ENCODE assay signal across 7 mouse cellular contexts in the genomic region with DNA sequence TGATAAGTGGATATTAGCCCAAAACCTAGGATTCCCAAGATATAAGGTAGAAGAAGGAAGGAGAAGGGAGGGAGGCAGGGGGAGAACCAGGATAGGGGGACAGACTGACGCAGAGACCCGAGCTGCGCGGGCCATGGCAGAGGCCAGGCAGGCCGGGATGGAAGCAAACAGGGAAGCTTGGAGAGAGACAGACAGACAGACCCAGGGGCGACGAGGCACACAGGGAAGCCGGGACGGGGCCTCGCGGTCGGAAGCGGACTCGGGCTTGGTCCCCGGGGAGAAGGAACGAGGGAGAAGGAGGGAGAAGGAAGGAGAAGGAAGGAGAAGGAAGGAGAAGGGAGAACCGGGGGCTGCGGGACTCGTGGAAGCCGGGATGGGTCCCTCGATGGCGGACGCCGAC. TPM values are rescaled to one million over a fixed set of nuclear protein-coding genes. Genes with fewer than 3 reads are reported as not detected.
DNase-seq lines count a peak whose midpoint lies in the region; ATAC-seq and TF ChIP-seq lines count a peak whose summit lies in the region.
"Not testable (repeated sequence)": the region's sequence is repeated elsewhere in the genome, so short reads cannot be mapped to it uniquely, and the experiment has no call there.

No protein-coding gene starts in this region.

- H3K9ac ChIP-seq in embryonic facial prominence, embryonic 14.5 days (ENCODE audit: low read depth, low read length): peak overlapping the region; percentile 56
- peak overlapping the region; percentile 24 for H3K9ac ChIP-seq in heart, embryonic 13.5 days
- H3K9ac ChIP-seq in midbrain, embryonic 11.5 days (ENCODE audit: low read length): peak overlapping the region; percentile 3; the same call in 1 of the 2 replicates

- peak overlapping the region; percentile 74 for H3K27ac ChIP-seq in embryonic facial prominence, embryonic 14.5 days (replicated peaks; ENCODE audit: low read depth, low read length)
- peak overlapping the region; percentile 1 for H3K27ac ChIP-seq in heart, embryonic 13.5 days (replicated peaks)
- peak overlapping the region; percentile 49; the same call in 1 of the 2 replicates for H3K27ac ChIP-seq in kidney, adult 2 months (ENCODE audit: insufficient read depth, low read depth, low read length)
- not testable (repeated sequence) for H3K27ac ChIP-seq in midbrain, embryonic 11.5 days (ENCODE audit: low read depth, low read length)

- TF ChIP-seq CTCF in kidney, adult 2 months (conservative IDR thresholded peaks at IDR 0.05; ENCODE audit: insufficient read depth, insufficient read length, low read depth, low read length): not testable (repeated sequence)

- H3K36me3 ChIP-seq in embryonic facial prominence, embryonic 14.5 days (ENCODE audit: control insufficient read depth, insufficient read depth, low read length); heart, embryonic 13.5 days; kidney, adult 2 months (ENCODE audit: control insufficient read depth, insufficient read depth, low read length); midbrain, embryonic 11.5 days (ENCODE audit: control insufficient read depth, insufficient read depth, low read length): not testable (repeated sequence)

- H3K4me1 ChIP-seq in embryonic facial prominence, embryonic 14.5 days (ENCODE audit: control insufficient read depth, insufficient read depth, low read length); heart, embryonic 13.5 days; kidney, adult 2 months (ENCODE audit: control insufficient read depth, insufficient read depth, low read length); midbrain, embryonic 11.5 days (ENCODE audit: control insufficient read depth, insufficient read depth, low read length): not testable (repeated sequence)

- peak overlapping the region; percentile 42 for H3K4me2 ChIP-seq in embryonic facial prominence, embryonic 14.5 days (ENCODE audit: low read depth, low read length)
- H3K4me2 ChIP-seq in heart, embryonic 13.5 days: peak overlapping the region; percentile 43
- H3K4me2 ChIP-seq in midbrain, embryonic 11.5 days: peak overlapping the region; percentile 19; the same call in 1 of the 2 replicates

- peak; percentile 50 for DNase-seq in adrenal gland, postnatal 10 days
- DNase-seq in embryonic facial prominence, embryonic 14.5 days (ENCODE audit: low spot score): peak; percentile 56
- not testable (repeated sequence) for DNase-seq in kidney, adult 2 months
- peak; percentile 22 for DNase-seq in liver
- DNase-seq in midbrain, embryonic 11.5 days (ENCODE audit: low spot score, missing footprints): peak; percentile 88
- peak; percentile 63 for DNase-seq in retina, postnatal 7 days (ENCODE audit: low read depth, low spot score)

- H3K9me3 ChIP-seq in embryonic facial prominence, embryonic 14.5 days (ENCODE audit: control insufficient read depth, low read length); heart, embryonic 13.5 days; midbrain, embryonic 11.5 days (ENCODE audit: control insufficient read depth, low read length): not testable (repeated sequence)

- H3K27me3 ChIP-seq in embryonic facial prominence, embryonic 14.5 days (replicated peaks; ENCODE audit: control insufficient read depth, insufficient read depth, low read length); heart, embryonic 13.5 days (replicated peaks); kidney, adult 2 months (replicated peaks; ENCODE audit: control insufficient read depth, insufficient read depth, low read length); midbrain, embryonic 11.5 days (ENCODE audit: control insufficient read depth, insufficient read depth, low read length): not testable (repeated sequence)

- TF ChIP-seq POLR2A in kidney, adult 2 months (IDR thresholded peaks at IDR 0.05; ENCODE audit: low read depth, low read length): not testable (repeated sequence)

- WGBS in embryonic facial prominence, embryonic 14.5 days: 46% methylated on average over 24 of the region's 24 CpGs
- 59% methylated on average over 24 of the region's 24 CpGs for WGBS in heart, embryonic 13.5 days
- 36% methylated on average over 24 of the region's 24 CpGs for WGBS in kidney, adult 2 months
- 55% methylated on average over 24 of the region's 24 CpGs for WGBS in midbrain, embryonic 11.5 days

- ATAC-seq in embryonic facial prominence, embryonic 14.5 days (ENCODE audit: low read depth); midbrain, embryonic 11.5 days (ENCODE audit: low FRiP score): not testable (repeated sequence)
- ATAC-seq in heart, embryonic 13.5 days (ENCODE audit: extremely low read depth, insufficient number of reproducible peaks, low FRiP score, low TSS enrichment): peak; percentile 29; the same call in 1 of the 2 replicates

- H3K4me3 ChIP-seq in embryonic facial prominence, embryonic 14.5 days (ENCODE audit: low read depth, low read length): peak overlapping the region; percentile 37
- H3K4me3 ChIP-seq in heart, embryonic 13.5 days: peak overlapping the region; percentile 41
- peak overlapping the region; percentile 63 for H3K4me3 ChIP-seq in kidney, adult 2 months (ENCODE audit: insufficient read depth, low read depth, low read length)
- H3K4me3 ChIP-seq in midbrain, embryonic 11.5 days (ENCODE audit: low read depth, low read length): peak overlapping the region; percentile 12; the same call in 1 of the 2 replicates

RNA-seq across cellular contexts. Expression of gene Gm45844, which starts 0.5 kb away (rescaled TPM):
- 1 to 10 TPM; 2.5 to 4.2 TPM for total RNA-seq in adrenal gland, postnatal 10 days (2021)
- polyA plus RNA-seq in embryonic facial prominence, embryonic 14.5 days (2014; fragmentation: Nextera tagmentation; extraction: Ambion mirVana): 3.7 and 5.0 TPM in 2 replicates
- polyA plus RNA-seq in heart, embryonic 13.5 days (2015; fragmentation: Nextera tagmentation; extraction: Ambion mirVana): 0.84 and 2.1 TPM in 2 replicates
- polyA plus RNA-seq in kidney, adult 2 months (2012; rRNA removed): 2.4 and 2.6 TPM in 2 replicates
- polyA plus RNA-seq in midbrain, embryonic 11.5 days (2014; fragmentation: Nextera tagmentation; extraction: Ambion mirVana): 2.5 and 3.6 TPM in 2 replicates

RNA-seq across cellular contexts. Expression of gene Clcn4, which starts 23.1 kb away (rescaled TPM):
- total RNA-seq in adrenal gland, postnatal 10 days (2021): 10 to 100 TPM; 40.3 to 45.7 TPM
- polyA plus RNA-seq in embryonic facial prominence, embryonic 14.5 days (2014; fragmentation: Nextera tagmentation; extraction: Ambion mirVana): 49.5 and 50.7 TPM in 2 replicates
- 41.7 and 43.9 TPM in 2 replicates for polyA plus RNA-seq in heart, embryonic 13.5 days (2015; fragmentation: Nextera tagmentation; extraction: Ambion mirVana)
- 33.5 and 35.6 TPM in 2 replicates for polyA plus RNA-seq in kidney, adult 2 months (2012; rRNA removed)
- 56.7 and 57.0 TPM in 2 replicates for polyA plus RNA-seq in midbrain, embryonic 11.5 days (2014; fragmentation: Nextera tagmentation; extraction: Ambion mirVana)

RNA-seq across cellular contexts. Expression of gene Vmn2r29, which starts 30.4 kb away (rescaled TPM):
- under 1 TPM; 0.27 to 0.91 TPM for total RNA-seq in adrenal gland, postnatal 10 days (2021)
- polyA plus RNA-seq in embryonic facial prominence, embryonic 14.5 days (2014; fragmentation: Nextera tagmentation; extraction: Ambion mirVana): 0.97 and 1.1 TPM in 2 replicates
- polyA plus RNA-seq in heart, embryonic 13.5 days (2015; fragmentation: Nextera tagmentation; extraction: Ambion mirVana): 0.07 TPM in 1 of 2 replicates, not detected in the other
- polyA plus RNA-seq in kidney, adult 2 months (2012; rRNA removed): 0.46 and 1.1 TPM in 2 replicates
- 0.37 TPM in 1 of 2 replicates, not detected in the other for polyA plus RNA-seq in midbrain, embryonic 11.5 days (2014; fragmentation: Nextera tagmentation; extraction: Ambion mirVana)

RNA-seq across cellular contexts. Expression of gene Vmn2r30, which starts 59.9 kb away (rescaled TPM):
- under 1 TPM; 0.15 to 0.36 TPM for total RNA-seq in adrenal gland, postnatal 10 days (2021)
- not detected in 2 replicates for polyA plus RNA-seq in embryonic facial prominence, embryonic 14.5 days (2014; fragmentation: Nextera tagmentation; extraction: Ambion mirVana)
- polyA plus RNA-seq in heart, embryonic 13.5 days (2015; fragmentation: Nextera tagmentation; extraction: Ambion mirVana): not detected in 2 replicates
- not detected in 2 replicates for polyA plus RNA-seq in kidney, adult 2 months (2012; rRNA removed)
- polyA plus RNA-seq in midbrain, embryonic 11.5 days (2014; fragmentation: Nextera tagmentation; extraction: Ambion mirVana): not detected in 2 replicates

Comparison
In these comparisons a context has a peak if more than half of its experiments do, and no peak if none do; other contexts are left out.
1. H3K4me3 ChIP-seq: peak in every context shown above with its lines; median percentile 63 in kidney, adult 2 months; 41 in heart, embryonic 13.5 days; 37 in embryonic facial prominence, embryonic 14.5 days; 12 in midbrain, embryonic 11.5 days.
2. H3K9ac ChIP-seq: peak in every context shown above with its lines; median percentile 56 in embryonic facial prominence, embryonic 14.5 days; 24 in heart, embryonic 13.5 days; 3 in midbrain, embryonic 11.5 days.